Mouse (Mus musculus) bone marrow, adult 2 months (tissue): ENCODE data around the gene Tmem52.

Source experiments
- CTCF ChIP-seq: fragments of 200-500 bp; IDR thresholded peaks from 2 replicates; pipeline ENCODE4 v1.5.1; 2011; ENCODE audit warnings: low read length, control low read depth; ENCODE audit not compliant: control insufficient read depth, insufficient read depth
- POLR2A ChIP-seq: fragments of 200-500 bp; IDR thresholded peaks from 2 replicates; pipeline ENCODE4 v1.6.1; 2011; ENCODE audit warnings: low read depth, mild to moderate bottlenecking, control low read depth, low read length, borderline replicate concordance; ENCODE audit not compliant: control insufficient read depth

GRCm38 (mm10) chr4:155488232-155489025 is 19.5 kb downstream of the Tmem52 start:
- TF ChIP-seq POLR2A (no peak), CTCF (no peak)
